In the genomic region with DNA sequence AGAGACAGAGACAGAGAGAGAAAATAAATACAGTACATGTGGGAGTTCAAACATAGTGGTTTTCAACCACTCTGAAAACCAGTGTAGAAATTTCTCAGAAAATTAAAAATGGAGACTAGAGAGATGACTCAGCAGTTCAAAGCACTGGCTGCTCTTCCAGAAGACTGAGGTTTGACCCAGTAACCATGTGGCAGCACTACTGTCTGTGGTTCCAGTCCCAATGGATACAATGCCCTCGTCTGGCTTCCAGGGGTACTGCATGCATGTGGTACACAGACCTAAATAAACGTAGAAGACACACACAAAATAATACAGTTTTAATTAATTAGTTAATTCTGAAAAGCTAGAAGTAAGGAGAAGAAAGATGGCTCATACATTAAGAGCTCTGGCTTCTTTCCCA, we compare ENCODE assay signal across 9 mouse cellular contexts. TPM values are rescaled to one million over a fixed set of nuclear protein-coding genes. Genes with fewer than 3 reads are reported as not detected.
A peak's percentile ranks its signal among the peaks of the same experiment; 100 is the strongest.
DNase-seq lines count a peak whose midpoint lies in the region; ATAC-seq and TF ChIP-seq lines count a peak whose summit lies in the region.
"Had no signal": no experiment of that assay in that cellular context is flagged by ENCODE, and none has a peak within 500 bp of the region (broad histone marks: within the 10 kb centered on the region; RNA-seq: fewer than 3 reads in every experiment).

No protein-coding gene starts in this region.

- TF ChIP-seq EP300 in CH12.LX (IDR thresholded peaks at IDR 0.05; ENCODE audit: low read length): no peak

- no peak overlapping the region for H3K4me2 ChIP-seq in CH12.LX (ENCODE audit: insufficient read depth, low read depth, poor library complexity, severe bottlenecking)

- H3K79me2 ChIP-seq in CH12.LX (replicated peaks; ENCODE audit: control insufficient read depth, extremely low read depth, insufficient read depth, poor library complexity, severe bottlenecking): no peaks in the 10 kb centered on the region

- POLR2A ChIA-PET in Patski (lab: Charles Lee): no interaction called here

- no peaks in the 10 kb centered on the region for H3K9me3 ChIP-seq in CH12.LX (replicated peaks; ENCODE audit: low read length)

- ATAC-seq in Patski: no peak

- TF ChIP-seq CTCF in CH12.LX (conservative IDR thresholded peaks at IDR 0.05 in 1 of 2, IDR thresholded peaks at IDR 0.05 in 1 of 2; ENCODE audit: low read depth in 2 of 2, low read length in 2 of 2) (peak; percentile 77 to 79; a peak in 3 of 4 replicates), Patski (IDR thresholded peaks at IDR 0.05) (peak; percentile 66)

- peak; percentile 23 for DNase-seq in kidney, postnatal 10 days
- no peak for DNase-seq in kidney, adult 11 months
- DNase-seq in CH12.LX (ENCODE audit: extremely low read depth) (peak; percentile 80), Patski (ENCODE audit: low read depth, low spot score) (no peak)
- peak; percentile 52 for DNase-seq in induced T-regulatory cell, adult 2 months (ENCODE audit: low read depth)
- DNase-seq in gastrocnemius, postnatal 36 days: no peak
- DNase-seq in lung, postnatal 36 days: no peak
- DNase-seq in adrenal gland, adult 8-10 months: no peak

- in situ Hi-C loops in CH12.LX (cut with MboI; ENCODE audit: low pct_ligation_motif_present, low pct_unique_long_range_greater_than_20kb, low sequenced_read_pairs): loop anchor here (25.0 kb wide), 1 partner anchor 263 kb away; no protein-coding TSS in a partner anchor
- in situ Hi-C loops in Patski (cut with MboI; ENCODE audit: low pct_unique_long_range_greater_than_20kb): loop anchor here (10.0 kb wide), 1 partner anchor 370 kb away; no protein-coding TSS in a partner anchor

- no peak overlapping the region for H3K4me3 ChIP-seq in CH12.LX (replicated peaks in 1 of 3; ENCODE audit: low read depth in 2 of 3, low read length in 2 of 3, poor library complexity in 1 of 3)
- H3K4me3 ChIP-seq: megakaryocyte, embryonic 14.5 days had no signal

- no peaks in the 10 kb centered on the region for H3K36me3 ChIP-seq in CH12.LX (replicated peaks in 1 of 2; ENCODE audit: control insufficient read depth in 1 of 2, insufficient read depth in 1 of 2, low read length in 1 of 2)

- TF ChIP-seq POLR2A in CH12.LX (IDR thresholded peaks at IDR 0.05; ENCODE audit: low read depth, low read length): no peak

- CTCF ChIA-PET in Patski (lab: Charles Lee): no interaction called here

- dilution Hi-C loops in CH12.LX (cut with MboI; ENCODE audit: extremely low pct_ligation_motif_present, extremely low pct_unique_long_range_greater_than_20kb, low sequenced_read_pairs): no loop called here

- intact Hi-C loops in gastrocnemius, postnatal 36 days (cut with DNase I): no loop called here

- peak; percentile 81 for TF ChIP-seq RAD21 in CH12.LX (IDR thresholded peaks at IDR 0.05; ENCODE audit: low read depth, low read length)

- no peak overlapping the region for H3K27ac ChIP-seq in CH12.LX (ENCODE audit: insufficient read depth, low read depth)

- no peaks in the 10 kb centered on the region for H3K27me3 ChIP-seq in CH12.LX (replicated peaks)
- peaks cover 4% of the 10 kb centered on the region for H3K27me3 ChIP-seq in Patski
- H3K27me3 ChIP-seq: megakaryocyte, embryonic 14.5 days had no signal

- H3K9ac ChIP-seq in CH12.LX (ENCODE audit: insufficient read depth, low read depth): no peak overlapping the region

- no peaks in the 10 kb centered on the region for H3K4me1 ChIP-seq in CH12.LX (ENCODE audit: control insufficient read depth in 1 of 2, insufficient read depth in 2 of 2)
- H3K4me1 ChIP-seq: megakaryocyte, embryonic 14.5 days had no signal

TF ChIP-seq in CH12.LX, 34 proteins besides CTCF, POLR2A, EP300 and RAD21:
- TF ChIP-seq MYC (IDR thresholded peaks at IDR 0.05; ENCODE audit: low read depth, low read length) (peak; percentile 91), USF1 (IDR thresholded peaks at IDR 0.05; ENCODE audit: low read depth, low read length) (no peak), SMC3 (IDR thresholded peaks at IDR 0.05; ENCODE audit: low read depth, low read length) (peak; percentile 78), MAFK (IDR thresholded peaks at IDR 0.05; ENCODE audit: insufficient replicate concordance, low read length) (peak; percentile 89)

RNA-seq across cellular contexts. Expression of gene Ces3a, which starts 23.4 kb away (rescaled TPM):
- total RNA-seq in CH12.LX (2012; rRNA removed): not detected in 2 replicates
- not detected in 2 replicates for total RNA-seq in CH12.LX (2014; rRNA removed)
- not detected in 2 replicates for polyA plus RNA-seq in CH12.LX (2012; ENCODE audit: insufficient read length, low read depth)
- polyA plus RNA-seq in Patski (2021): not detected
- under 1 TPM in 1 of 2 experiments, not detected in 1; 0.38 TPM for total RNA-seq in gastrocnemius, postnatal 36 days (2021)
- total RNA-seq in adrenal gland, adult 8-10 months (2022): 1 to 10 TPM in 1 of 4 experiments, not detected in 3; 1.6 TPM

RNA-seq across cellular contexts. Expression of gene Ces2h, which starts 24.4 kb away (rescaled TPM):
- total RNA-seq in CH12.LX (2012; rRNA removed) (not detected in 2 replicates), CH12.LX (2014; rRNA removed) (not detected in 2 replicates)
- polyA plus RNA-seq in CH12.LX (2012; ENCODE audit: insufficient read length, low read depth) (not detected in 2 replicates), Patski (2021) (not detected)
- not detected for total RNA-seq in gastrocnemius, postnatal 36 days (2021)
- total RNA-seq in adrenal gland, adult 8-10 months (2022): not detected

RNA-seq across cellular contexts. Expression of gene Ces3b, which starts 58.5 kb away (rescaled TPM):
- total RNA-seq in CH12.LX (2012; rRNA removed) (not detected in 2 replicates), CH12.LX (2014; rRNA removed) (not detected in 2 replicates)
- polyA plus RNA-seq in CH12.LX (2012; ENCODE audit: insufficient read length, low read depth) (not detected in 2 replicates), Patski (2021) (not detected)
- not detected for total RNA-seq in gastrocnemius, postnatal 36 days (2021)
- total RNA-seq in adrenal gland, adult 8-10 months (2022): under 1 TPM in 1 of 4 experiments, not detected in 3; 0.73 TPM

Comparison
In these comparisons a context has a peak if more than half of its experiments do, and no peak if none do; other contexts are left out.
1. DNase-seq: peak in kidney, postnatal 10 days (single experiment), CH12.LX (single experiment) and induced T-regulatory cell, adult 2 months (single experiment); none in kidney, adult 11 months (single experiment), Patski (single experiment), gastrocnemius, postnatal 36 days (0 of 2), lung, postnatal 36 days (single experiment) and adrenal gland, adult 8-10 months (single experiment).